Mouse (Mus musculus): ENCODE results near the gene Il27ra. TPM values are rescaled to one million over a fixed set of nuclear protein-coding genes. Genes with fewer than 3 reads are reported as not detected.

The Il27ra gene
- 1 to 10 TPM; 2.7 to 4.5 (median 3.1) TPM for total RNA-seq (2022)

- DNase-seq (ENCODE audit: low spot score): peak; percentile 79
These were observed at the start of gene Il27ra for GRCm38 (mm10) chr8:84042066-84042947. Gene Il27ra, minus strand, starts transcription at chr8:84042589.

- DNase-seq (ENCODE audit: low spot score): no peak
These were observed 48.2 kb upstream of the Il27ra start for GRCm38 (mm10) chr8:84090585-84090984.

GRCm38 (mm10) chr8:84089277-84089676, 46.9 kb upstream of the Il27ra start:
- DNase-seq (ENCODE audit: low spot score): no peak

GRCm38 (mm10) chr8:84087821-84088220, 45.4 kb upstream of the Il27ra start:
- no peak for DNase-seq (ENCODE audit: low spot score)

GRCm38 (mm10) chr8:84087156-84087555, 44.8 kb upstream of the Il27ra start:
- no peak for DNase-seq (ENCODE audit: low spot score)

GRCm38 (mm10) chr8:84084341-84085115, 42.1 kb upstream of the Il27ra start:
- DNase-seq (ENCODE audit: low spot score): no peak

GRCm38 (mm10) chr8:84083829-84084241, 41.4 kb upstream of the Il27ra start:
- DNase-seq (ENCODE audit: low spot score): no peak

GRCm38 (mm10) chr8:84079206-84079605, 36.8 kb upstream of the Il27ra start:
- DNase-seq (ENCODE audit: low spot score): no peak

GRCm38 (mm10) chr8:84076849-84077248, 34.5 kb upstream of the Il27ra start:
- no peak for DNase-seq (ENCODE audit: low spot score)

- DNase-seq (ENCODE audit: low spot score): no peak
These were observed 34.0 kb upstream of the Il27ra start for GRCm38 (mm10) chr8:84076412-84076811.

GRCm38 (mm10) chr8:84073230-84073976, 31.0 kb upstream of the Il27ra start:
- no peak for DNase-seq (ENCODE audit: low spot score)

- no peak for DNase-seq (ENCODE audit: low spot score)
These were observed 29.9 kb upstream of the Il27ra start for GRCm38 (mm10) chr8:84072321-84072720.

- DNase-seq (ENCODE audit: low spot score): no peak
These were observed 29.5 kb upstream of the Il27ra start for GRCm38 (mm10) chr8:84071921-84072320.

GRCm38 (mm10) chr8:84070667-84071066, 28.3 kb upstream of the Il27ra start:
- DNase-seq (ENCODE audit: low spot score): peak; percentile 61

- DNase-seq (ENCODE audit: low spot score): no peak
These were observed 27.9 kb upstream of the Il27ra start for GRCm38 (mm10) chr8:84070241-84070640.

- DNase-seq (ENCODE audit: low spot score): no peak
These were observed 27.4 kb upstream of the Il27ra start for GRCm38 (mm10) chr8:84069750-84070149.

- DNase-seq (ENCODE audit: low spot score): no peak
These were observed 26.8 kb upstream of the Il27ra start for GRCm38 (mm10) chr8:84069169-84069568.

- no peak for DNase-seq (ENCODE audit: low spot score)
These were observed 26.1 kb upstream of the Il27ra start for GRCm38 (mm10) chr8:84068316-84069035.

GRCm38 (mm10) chr8:84067911-84068310, 25.5 kb upstream of the Il27ra start:
- DNase-seq (ENCODE audit: low spot score): no peak

GRCm38 (mm10) chr8:84067047-84067573, 24.7 kb upstream of the Il27ra start:
- peak; percentile 94 for DNase-seq (ENCODE audit: low spot score)

Measured in heart, adult 8-10 months (tissue).